Mouse (Mus musculus) thymus, adult 2 months (tissue): Measurements from ENCODE around the gene Rap2a.

Experiments used
- CTCF ChIP-seq: fragments of 200-500 bp; IDR thresholded peaks from 2 replicates; pipeline ENCODE4 v1.5.1; 2012; ENCODE audit warnings: mild to moderate bottlenecking, control low read depth, low read length, moderate library complexity, borderline replicate concordance; ENCODE audit not compliant: control insufficient read depth, poor library complexity, insufficient read depth; ENCODE audit errors: extremely low read depth
- POLR2A ChIP-seq: fragments of 200-500 bp; IDR thresholded peaks from 2 replicates; pipeline ENCODE4 v1.6.1; 2012; ENCODE audit warnings: mild to moderate bottlenecking, low read length, control low read depth, moderate library complexity; ENCODE audit not compliant: control insufficient read depth, poor library complexity, insufficient read depth; ENCODE audit errors: extremely low read depth

GRCm38 (mm10) chr14:120469126-120469790, 9.0 kb upstream of the Rap2a start:
- no peak for TF ChIP-seq POLR2A
- TF ChIP-seq CTCF = no peak
